Mouse (Mus musculus) midbrain, embryonic 14.5 days (tissue): ENCODE results near the gene Cdh22. TPM values are rescaled to one million over a fixed set of nuclear protein-coding genes. Genes with fewer than 3 reads are reported as not detected.

Experiments
- ATAC-seq: fragments of 200-750 bp; cut with Nextera tagmentation; 2 replicates; pipeline ENCODE4 v1.8.0; 2017; ENCODE audit warnings: moderate number of reproducible peaks, moderate library complexity; ENCODE audit not compliant: low FRiP score, low TSS enrichment
- DNase-seq: peaks from one replicate; pipeline ENCODE4 v3.0.0-alpha.2; 2015
- H3K27ac ChIP-seq: fragments of 300-500 bp; sonication (generic); replicated peaks from 2 replicates; pipeline ENCODE4 v1.5.1; 2014; ENCODE audit warnings: mild to moderate bottlenecking, low read depth, low read length, moderate library complexity
- H3K27me3 ChIP-seq: fragments of 300-500 bp; sonication (generic); 2 replicates; pipeline ENCODE4 v1.6.1; 2014; ENCODE audit warnings: low read length, control low read depth, mixed read lengths; ENCODE audit not compliant: control insufficient read depth, insufficient read depth
- H3K36me3 ChIP-seq: fragments of 300-500 bp; sonication (generic); 2 replicates; pipeline ENCODE4 v1.6.1; 2014; ENCODE audit warnings: low read length, control low read depth; ENCODE audit not compliant: control insufficient read depth, insufficient read depth
- H3K4me1 ChIP-seq: fragments of 300-500 bp; sonication (generic); 2 replicates; pipeline ENCODE4 v1.6.1; 2014; ENCODE audit warnings: mild to moderate bottlenecking, antibody characterized with exemption, low read length, control low read depth; ENCODE audit not compliant: control insufficient read depth, insufficient read depth
- H3K4me2 ChIP-seq: fragments of 300-500 bp; sonication (generic); 2 replicates; pipeline ENCODE4 v1.6.1; 2014; ENCODE audit warnings: mild to moderate bottlenecking, low read length, moderate library complexity
- H3K4me3 ChIP-seq: fragments of 300-500 bp; sonication (generic); replicated peaks from 2 replicates; pipeline ENCODE4 v1.5.1; 2014; ENCODE audit warnings: low read depth, low read length
- H3K9ac ChIP-seq: fragments of 300-500 bp; sonication (generic); replicated peaks from 2 replicates; pipeline ENCODE4 v1.6.1; 2014; ENCODE audit warnings: mild to moderate bottlenecking, low read length, moderate library complexity
- H3K9me3 ChIP-seq: fragments of 300-500 bp; sonication (generic); 2 replicates; pipeline ENCODE4 v1.6.1; 2016; ENCODE audit warnings: low read length, control low read depth, mixed read lengths; ENCODE audit not compliant: control insufficient read depth
- WGBS: fragments of 180-500 bp; shearing (Covaris S2); extraction: QIAGEN DNeasy Blood & Tissue Kit; methylation state at CpG from one replicate; pipeline ENCODE4 v1.1.7; 2014; 5-methylcytosine and 5-hydroxymethylcytosine counted together
- polyA plus RNA-seq: library from polyadenylated mRNA; unstranded; fragments of >200 nt; fragmentation: Nextera tagmentation; extraction: Ambion mirVana; gene quantifications from 2 replicates; pipeline ENCODE4 v1.2.1, GENCODE M21; 2014

The Cdh22 gene
- polyA plus RNA-seq, 1 experiment from 2014 or later, result 15.8 TPM

GRCm38 (mm10) chr2:165090650-165091049 lies 144.0 kb downstream of the Cdh22 start, which contains the start of gene 1700025C18Rik:
TSS of gene 1700025C18Rik (minus strand) at chr2:165090750.
- H3K27me3 ChIP-seq, result no peaks in the 10 kb centered on the region
- no peak within 1 kb of the TSS for H3K4me3 ChIP-seq
- no peak within 1 kb of the TSS for H3K9ac ChIP-seq
- H3K4me1 ChIP-seq, result peaks cover 8% of the 10 kb centered on the region; the same call in 1 of the 2 replicates
- no peaks in the 10 kb centered on the region for H3K9me3 ChIP-seq
- WGBS, result 76% methylated on average over 2 of the region's 2 CpGs
- H3K27ac ChIP-seq, result peak within 1 kb of the TSS; percentile 41
- DNase-seq (no peak), ATAC-seq (no peak)
- H3K4me2 ChIP-seq, result no peak within 1 kb of the TSS
- no peaks in the 10 kb centered on the region for H3K36me3 ChIP-seq

- Histone ChIP-seq H3K4me3 (no peak overlapping the region), H3K27me3 (no peaks in the 10 kb centered on the region), H3K4me2 (no peak overlapping the region), H3K9ac (no peak overlapping the region), H3K9me3 (no peaks in the 10 kb centered on the region), H3K36me3 (no peaks in the 10 kb centered on the region), H3K27ac (peak overlapping the region; percentile 41), H3K4me1 (peaks cover 8% of the 10 kb centered on the region; the same call in 1 of the 2 replicates)
- ATAC-seq, result no peak; the same call in 1 of the 2 replicates
- 40% methylated on average over 14 of the region's 14 CpGs for WGBS
- DNase-seq, result peak; percentile 68
Observed at GRCm38 (mm10) chr2:165089470-165089869, 145.2 kb downstream of the Cdh22 start.

GRCm38 (mm10) chr2:165086634-165087033 lies 148.0 kb downstream of the Cdh22 start:
- ATAC-seq, result no peak
- Histone ChIP-seq H3K4me3 (no peak overlapping the region), H3K4me2 (no peak overlapping the region), H3K9ac (no peak overlapping the region), H3K27ac (peak overlapping the region; percentile 49; the same call in 1 of the 2 replicates), H3K27me3 (no peaks in the 10 kb centered on the region), H3K9me3 (no peaks in the 10 kb centered on the region), H3K4me1 (peaks cover 8% of the 10 kb centered on the region; the same call in 1 of the 2 replicates), H3K36me3 (no peaks in the 10 kb centered on the region)
- DNase-seq, result no peak
- WGBS, result 79% methylated on average over 4 of the region's 4 CpGs

- ATAC-seq, result no peak
- Histone ChIP-seq H3K27ac (no peak overlapping the region), H3K27me3 (no peaks in the 10 kb centered on the region), H3K36me3 (no peaks in the 10 kb centered on the region), H3K9me3 (no peaks in the 10 kb centered on the region), H3K9ac (no peak overlapping the region), H3K4me2 (no peak overlapping the region), H3K4me3 (no peak overlapping the region), H3K4me1 (peaks cover 37% of the 10 kb centered on the region)
- WGBS, result 15% methylated on average over 7 of the region's 7 CpGs
- no peak for DNase-seq
Observed at GRCm38 (mm10) chr2:165081257-165081656, 153.4 kb downstream of the Cdh22 start.

- Histone ChIP-seq H3K9me3 (no peaks in the 10 kb centered on the region), H3K27me3 (no peaks in the 10 kb centered on the region), H3K36me3 (no peaks in the 10 kb centered on the region), H3K4me2 (no peak overlapping the region), H3K4me1 (peaks cover 37% of the 10 kb centered on the region), H3K4me3 (no peak overlapping the region), H3K9ac (no peak overlapping the region), H3K27ac (no peak overlapping the region)
- ATAC-seq, result no peak
- WGBS, result 43% methylated on average over 9 of the region's 9 CpGs
- DNase-seq, result no peak
Observed at GRCm38 (mm10) chr2:165080657-165081056, 154.0 kb downstream of the Cdh22 start.

- 29% methylated on average over 10 of the region's 10 CpGs for WGBS
- no peaks in the 10 kb centered on the region for H3K36me3 ChIP-seq
Observed at GRCm38 (mm10) chr2:165078605-165079004, 156.0 kb downstream of the Cdh22 start.

GRCm38 (mm10) chr2:165078045-165078444 lies 156.6 kb downstream of the Cdh22 start:
- H3K4me2 ChIP-seq, result no peak overlapping the region
- H3K27me3 ChIP-seq, result peaks cover 4% of the 10 kb centered on the region; the same call in 1 of the 2 replicates
- H3K27ac ChIP-seq, result no peak overlapping the region
- no peak overlapping the region for H3K9ac ChIP-seq
- H3K36me3 ChIP-seq, result no peaks in the 10 kb centered on the region
- no peak for DNase-seq
- peaks cover 37% of the 10 kb centered on the region for H3K4me1 ChIP-seq
- H3K9me3 ChIP-seq, result no peaks in the 10 kb centered on the region
- no peak for ATAC-seq
- H3K4me3 ChIP-seq, result no peak overlapping the region
- 61% methylated on average over 8 of the region's 8 CpGs for WGBS

More at GRCm38 (mm10) chr2:165078605-165079004, 156.0 kb downstream of the Cdh22 start:
- DNase-seq (peak; percentile 59), ATAC-seq (no peak)
- Histone ChIP-seq H3K27ac (no peak overlapping the region), H3K9ac (no peak overlapping the region; the same call in 1 of the 2 replicates), H3K4me2 (no peak overlapping the region), H3K9me3 (no peaks in the 10 kb centered on the region), H3K4me1 (peaks cover 37% of the 10 kb centered on the region), H3K4me3 (no peak overlapping the region), H3K27me3 (peaks cover 4% of the 10 kb centered on the region; the same call in 1 of the 2 replicates)

GRCm38 (mm10) chr2:165077055-165077454 lies 157.6 kb downstream of the Cdh22 start:
- H3K27me3 ChIP-seq, result peaks cover 4% of the 10 kb centered on the region; the same call in 1 of the 2 replicates
- no peaks in the 10 kb centered on the region for H3K9me3 ChIP-seq
- 5% methylated on average over 9 of the region's 9 CpGs for WGBS
- peaks cover 37% of the 10 kb centered on the region for H3K4me1 ChIP-seq
- H3K4me3 ChIP-seq, result no peak overlapping the region
- H3K4me2 ChIP-seq, result peak overlapping the region; percentile 31
- peak overlapping the region; percentile 26; the same call in 1 of the 2 replicates for H3K9ac ChIP-seq
- DNase-seq (peak; percentile 77), ATAC-seq (peak; percentile 41; the same call in 1 of the 2 replicates)
- H3K27ac ChIP-seq, result peak overlapping the region; percentile 49; the same call in 1 of the 2 replicates
- H3K36me3 ChIP-seq, result no peaks in the 10 kb centered on the region

- peaks cover 37% of the 10 kb centered on the region for H3K4me1 ChIP-seq
- ATAC-seq, result peak; percentile 18; the same call in 1 of the 2 replicates
Observed at GRCm38 (mm10) chr2:165074937-165075336, 159.7 kb downstream of the Cdh22 start.

More at GRCm38 (mm10) chr2:165074937-165075336, 159.7 kb downstream of the Cdh22 start:
- Histone ChIP-seq H3K36me3 (no peaks in the 10 kb centered on the region), H3K9me3 (no peaks in the 10 kb centered on the region), H3K4me2 (no peak overlapping the region), H3K9ac (no peak overlapping the region), H3K27ac (no peak overlapping the region), H3K4me3 (no peak overlapping the region), H3K27me3 (peaks cover 4% of the 10 kb centered on the region; the same call in 1 of the 2 replicates)
- 37% methylated on average over 2 of the region's 2 CpGs for WGBS
- DNase-seq, result peak; percentile 92
